Mouse (Mus musculus) hindbrain, embryonic 15.5 days (tissue): ENCODE results near the gene Iqck. TPM values are rescaled to one million over a fixed set of nuclear protein-coding genes. Genes with fewer than 3 reads are reported as not detected.

Source experiments
- ATAC-seq: fragments of 200-750 bp; cut with Nextera tagmentation; 2 replicates; pipeline ENCODE4 v1.8.0; 2017; ENCODE audit warnings: low read depth, moderate number of reproducible peaks, moderate TSS enrichment; ENCODE audit not compliant: low FRiP score
- H3K27ac ChIP-seq: fragments of 300-500 bp; sonication (generic); replicated peaks from 2 replicates; pipeline ENCODE4 v1.5.1; 2015; ENCODE audit warnings: mild to moderate bottlenecking, inconsistent platforms
- H3K27me3 ChIP-seq: fragments of 300-500 bp; sonication (generic); 2 replicates; pipeline ENCODE4 v1.6.1; 2015; ENCODE audit warnings: control low read depth, inconsistent platforms
- H3K36me3 ChIP-seq: fragments of 300-500 bp; sonication (generic); 2 replicates; pipeline ENCODE4 v1.6.1; 2015; ENCODE audit warnings: control low read depth, inconsistent platforms
- H3K4me1 ChIP-seq: fragments of 300-500 bp; sonication (generic); replicated peaks from 2 replicates; pipeline ENCODE4 v1.6.1; 2015; ENCODE audit warnings: control low read depth, inconsistent platforms
- H3K4me2 ChIP-seq: fragments of 300-500 bp; sonication (generic); 2 replicates; pipeline ENCODE4 v1.6.1; 2015; ENCODE audit warnings: moderate library complexity, mild to moderate bottlenecking, inconsistent platforms
- H3K4me3 ChIP-seq: fragments of 300-500 bp; sonication (generic); 2 replicates; pipeline ENCODE4 v1.5.1; 2015; ENCODE audit warnings: mild to moderate bottlenecking, inconsistent platforms
- H3K9ac ChIP-seq: fragments of 300-500 bp; sonication (generic); 2 replicates; pipeline ENCODE4 v1.6.1; 2015; ENCODE audit warnings: inconsistent platforms
- H3K9me3 ChIP-seq: fragments of 300-500 bp; sonication (generic); 2 replicates; pipeline ENCODE4 v1.6.1; 2016; ENCODE audit warnings: control low read depth, inconsistent platforms
- WGBS: fragments of 180-500 bp; shearing (Covaris S2); methylation state at CpG from one replicate; pipeline ENCODE4 v1.1.7; 2015; 5-methylcytosine and 5-hydroxymethylcytosine counted together
- polyA plus RNA-seq: library from polyadenylated mRNA; unstranded; fragments of >200 nt; fragmentation: Nextera tagmentation; extraction: Ambion mirVana; gene quantifications from 2 replicates; pipeline ENCODE4 v1.2.1, GENCODE M21; 2015

The Iqck gene
- polyA plus RNA-seq, 1 experiment from 2014 or later = 3.7 TPM

DNA sequence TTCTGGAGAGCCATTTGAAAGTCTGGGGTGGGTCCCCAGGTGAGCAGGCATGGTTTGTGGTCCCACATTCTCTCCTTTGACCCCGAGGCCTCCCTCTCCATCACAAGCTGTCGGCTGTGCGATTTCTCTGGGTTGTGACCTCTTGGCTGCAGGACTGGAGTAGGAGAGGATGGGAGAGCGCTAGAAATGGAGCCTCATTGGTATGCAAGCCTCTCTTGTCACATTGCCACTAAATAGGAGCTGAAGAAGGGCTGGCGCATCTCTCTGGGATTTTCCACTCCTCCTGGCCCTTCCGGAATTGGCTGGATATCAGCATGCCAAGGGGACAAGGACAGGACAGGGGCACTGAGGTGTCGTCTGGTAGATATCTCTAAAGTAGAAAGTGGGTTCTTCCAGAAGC lies 109.6 kb downstream of the Iqck start:
- H3K9ac ChIP-seq = no peak overlapping the region
- 31% methylated on average over 7 of the region's 7 CpGs for WGBS
- no peaks in the 10 kb centered on the region for H3K9me3 ChIP-seq
- peak; percentile 38; the same call in 1 of the 2 replicates for ATAC-seq
- H3K27ac ChIP-seq = no peak overlapping the region
- H3K4me1 ChIP-seq = peaks cover 5% of the 10 kb centered on the region
- no peak overlapping the region for H3K4me2 ChIP-seq
- no peaks in the 10 kb centered on the region for H3K36me3 ChIP-seq
- no peak overlapping the region for H3K4me3 ChIP-seq
- H3K27me3 ChIP-seq = no peaks in the 10 kb centered on the region

DNA sequence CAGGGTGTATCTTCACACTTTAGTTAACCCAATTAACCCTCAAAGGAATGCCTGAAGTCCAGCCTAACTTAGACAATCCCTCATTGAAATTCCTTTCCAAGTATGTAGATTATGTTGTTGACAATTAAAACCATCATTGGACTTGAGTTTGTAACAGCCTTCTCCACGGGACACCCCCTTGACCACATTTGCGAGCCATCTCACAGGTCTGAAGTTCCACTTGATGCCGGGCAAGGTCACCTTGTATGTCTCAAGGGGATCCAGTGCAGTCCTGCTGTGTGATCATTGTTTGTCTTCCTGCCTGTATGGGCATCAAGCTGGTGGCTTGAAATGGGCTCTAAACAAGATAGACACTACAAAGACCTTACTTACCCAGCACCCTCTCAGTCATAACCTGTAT lies 113.3 kb downstream of the Iqck start:
- Histone ChIP-seq H3K36me3 (no peaks in the 10 kb centered on the region), H3K4me3 (no peak overlapping the region), H3K4me1 (peaks cover 25% of the 10 kb centered on the region), H3K27me3 (no peaks in the 10 kb centered on the region), H3K9me3 (no peaks in the 10 kb centered on the region), H3K9ac (no peak overlapping the region), H3K27ac (no peak overlapping the region), H3K4me2 (no peak overlapping the region)
- whole genome bisulfite sequencing = 85% methylated on average over 3 of the region's 3 CpGs
- no peak for ATAC-seq

DNA sequence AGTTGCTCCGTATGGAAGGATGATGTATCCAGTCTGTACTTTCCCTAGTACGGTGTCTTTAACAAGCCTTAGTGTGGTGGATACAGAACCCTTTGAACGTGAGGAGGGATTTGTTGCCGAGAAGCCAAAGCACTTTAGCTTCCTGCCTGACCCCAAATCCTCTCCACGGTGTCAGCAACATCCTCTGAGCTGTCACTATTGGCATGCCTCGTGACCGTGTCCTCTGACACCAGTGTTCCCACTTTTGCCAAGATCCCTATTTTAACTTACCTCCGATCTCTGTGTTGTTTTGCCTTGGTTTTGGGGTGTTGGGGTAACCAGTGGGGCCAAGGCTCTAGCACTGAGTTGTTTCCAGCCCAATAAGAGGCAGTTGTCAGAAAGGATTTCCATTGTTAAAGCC lies 115.9 kb downstream of the Iqck start:
- no peaks in the 10 kb centered on the region for H3K27me3 ChIP-seq
- no peak overlapping the region for H3K9ac ChIP-seq
- WGBS = 78% methylated on average over 8 of the region's 8 CpGs
- H3K9me3 ChIP-seq = no peaks in the 10 kb centered on the region
- no peak for ATAC-seq
- H3K4me1 ChIP-seq = peaks cover 36% of the 10 kb centered on the region
- H3K4me2 ChIP-seq = no peak overlapping the region
- H3K4me3 ChIP-seq = no peak overlapping the region
- H3K27ac ChIP-seq = no peak overlapping the region
- H3K36me3 ChIP-seq = no peaks in the 10 kb centered on the region

DNA sequence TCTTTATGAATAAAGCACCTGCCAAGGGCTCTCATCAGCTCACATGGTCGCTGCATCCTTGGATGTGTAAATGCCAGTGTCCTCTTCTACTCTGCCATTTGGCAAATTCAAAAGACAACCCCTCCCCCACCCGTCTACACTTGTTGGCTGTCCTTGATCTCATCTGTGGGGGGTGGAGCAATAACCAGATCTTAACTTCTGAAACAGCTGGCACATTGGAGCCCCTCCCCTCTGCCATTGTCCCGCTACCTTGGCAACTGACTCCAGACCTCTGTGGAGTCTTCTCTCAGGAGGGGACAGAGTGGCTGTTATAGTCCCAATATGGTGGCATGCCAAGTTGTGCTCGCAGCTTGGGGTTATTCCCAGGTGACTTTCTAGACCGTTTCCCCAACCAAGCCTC lies 116.8 kb downstream of the Iqck start:
- WGBS = 22% methylated on average over 5 of the region's 5 CpGs
- Histone ChIP-seq H3K27me3 (no peaks in the 10 kb centered on the region), H3K4me3 (no peak overlapping the region), H3K9me3 (no peaks in the 10 kb centered on the region), H3K9ac (no peak overlapping the region), H3K4me2 (no peak overlapping the region), H3K27ac (no peak overlapping the region), H3K4me1 (peaks cover 44% of the 10 kb centered on the region), H3K36me3 (no peaks in the 10 kb centered on the region)
- peak; percentile 27; the same call in 1 of the 2 replicates for ATAC-seq

DNA sequence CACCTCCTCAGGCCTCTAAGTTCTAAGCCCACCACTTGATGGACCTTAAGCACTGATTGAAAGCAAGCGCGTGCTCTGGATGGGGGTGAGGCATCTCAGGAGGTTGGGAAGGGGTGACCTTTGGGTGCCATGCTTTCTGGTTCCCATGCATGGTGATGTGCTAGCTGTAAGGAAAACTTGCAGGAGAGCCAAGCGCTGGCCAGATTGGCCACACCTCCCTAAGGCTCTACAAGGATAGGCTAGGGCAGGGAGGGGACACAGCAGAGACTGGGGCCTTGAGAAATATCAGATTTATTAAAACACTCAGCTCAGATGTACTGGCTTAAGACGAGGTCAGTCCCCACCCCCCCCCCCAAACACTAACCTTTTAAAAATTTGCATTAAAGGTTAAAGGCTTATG lies 117.8 kb downstream of the Iqck start:
- Histone ChIP-seq H3K36me3 (no peaks in the 10 kb centered on the region), H3K9me3 (no peaks in the 10 kb centered on the region), H3K4me3 (no peak overlapping the region), H3K27me3 (no peaks in the 10 kb centered on the region), H3K4me1 (peaks cover 53% of the 10 kb centered on the region), H3K27ac (no peak overlapping the region; the same call in 1 of the 2 replicates), H3K4me2 (no peak overlapping the region), H3K9ac (no peak overlapping the region)
- 89% methylated on average over 4 of the region's 4 CpGs for WGBS
- no peak for ATAC-seq

DNA sequence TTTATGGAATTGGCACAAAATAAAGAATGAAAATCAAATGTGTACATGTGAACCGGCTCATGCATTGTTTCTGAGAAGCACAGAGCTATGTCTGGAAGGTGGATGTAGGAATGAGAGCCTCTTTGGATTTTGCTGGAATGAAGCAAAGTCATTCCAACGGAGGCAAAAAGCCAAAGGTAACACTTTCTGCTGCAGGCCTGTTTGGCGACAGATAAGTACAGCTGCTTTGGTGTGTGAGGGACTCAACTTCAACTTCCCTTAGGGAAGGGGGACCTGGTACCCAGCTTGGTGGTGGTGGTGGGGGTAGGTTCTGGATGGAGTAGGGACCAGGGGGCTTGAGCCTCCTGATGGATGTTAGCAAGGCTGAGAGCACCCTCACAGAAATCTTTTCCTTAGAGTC lies 120.3 kb downstream of the Iqck start:
- Histone ChIP-seq H3K4me1 (peaks cover 61% of the 10 kb centered on the region), H3K4me2 (peak overlapping the region; percentile 38), H3K36me3 (no peaks in the 10 kb centered on the region), H3K27me3 (no peaks in the 10 kb centered on the region), H3K9me3 (no peaks in the 10 kb centered on the region), H3K9ac (no peak overlapping the region), H3K27ac (peak overlapping the region; percentile 71), H3K4me3 (peak overlapping the region; percentile 9; the same call in 1 of the 2 replicates)
- WGBS = 73% methylated on average over 3 of the region's 3 CpGs
- ATAC-seq = no peak

DNA sequence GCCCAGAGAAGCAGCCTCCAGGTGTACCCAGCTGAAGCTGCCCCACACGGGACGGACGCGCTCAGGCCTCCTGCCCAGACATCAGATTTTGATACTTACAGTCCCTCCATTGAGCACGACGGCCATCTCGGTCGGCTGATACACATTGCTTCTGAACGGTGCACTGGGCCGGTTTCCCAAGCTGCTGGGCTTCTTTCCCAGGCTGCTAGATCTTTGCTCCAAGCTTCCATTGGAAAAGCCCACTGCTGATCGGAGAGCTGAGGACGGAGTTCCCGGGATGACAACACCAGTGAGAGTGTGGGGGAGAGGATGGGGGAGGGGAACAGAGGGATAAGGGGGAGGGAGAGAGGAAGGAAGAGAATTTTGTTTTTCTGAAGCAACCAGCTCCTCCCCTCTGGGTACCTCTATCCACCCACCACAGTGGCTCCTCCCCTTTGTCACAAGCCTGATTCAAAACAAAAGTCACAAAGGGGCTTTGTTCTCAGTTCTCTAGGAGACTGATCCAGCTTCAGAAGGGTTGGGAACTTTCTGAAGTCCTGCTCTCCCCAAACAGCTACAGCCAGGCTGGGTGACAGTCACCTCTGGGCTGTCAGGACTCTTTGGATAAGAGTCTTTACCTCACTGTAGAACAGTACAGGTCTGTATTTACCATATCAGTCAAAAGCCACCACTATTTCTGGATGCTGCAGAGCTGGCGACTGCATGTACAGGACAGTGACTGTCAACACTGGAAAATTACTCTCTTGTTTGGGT lies 121.0 kb downstream of the Iqck start:
- Histone ChIP-seq H3K36me3 (no peaks in the 10 kb centered on the region), H3K4me1 (peaks cover 66% of the 10 kb centered on the region), H3K27ac (peak overlapping the region; percentile 71), H3K4me2 (peak overlapping the region; percentile 38), H3K4me3 (peak overlapping the region; percentile 9), H3K9ac (no peak overlapping the region), H3K27me3 (no peaks in the 10 kb centered on the region), H3K9me3 (no peaks in the 10 kb centered on the region)
- WGBS = 25% methylated on average over 14 of the region's 14 CpGs
- peak; percentile 65 for ATAC-seq

DNA sequence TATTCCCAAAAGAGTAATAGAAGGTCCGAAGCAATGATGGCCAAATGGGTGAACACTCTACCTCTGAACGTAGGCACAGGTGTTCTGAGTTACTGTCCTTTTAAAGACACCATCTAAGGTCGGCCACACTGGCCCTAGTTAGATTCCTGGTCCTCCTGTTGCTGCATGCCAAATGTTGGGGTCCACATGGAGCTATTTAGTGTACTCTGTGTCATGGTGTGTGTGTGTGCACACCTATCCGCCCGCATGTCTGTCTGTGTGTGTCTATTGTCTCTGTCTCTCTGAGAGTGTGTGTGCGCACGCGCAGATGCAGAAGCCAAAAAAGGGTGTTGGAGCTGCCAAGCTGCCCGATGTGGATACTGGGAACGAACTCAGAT lies 121.6 kb downstream of the Iqck start:
- H3K36me3 ChIP-seq = no peaks in the 10 kb centered on the region

DNA sequence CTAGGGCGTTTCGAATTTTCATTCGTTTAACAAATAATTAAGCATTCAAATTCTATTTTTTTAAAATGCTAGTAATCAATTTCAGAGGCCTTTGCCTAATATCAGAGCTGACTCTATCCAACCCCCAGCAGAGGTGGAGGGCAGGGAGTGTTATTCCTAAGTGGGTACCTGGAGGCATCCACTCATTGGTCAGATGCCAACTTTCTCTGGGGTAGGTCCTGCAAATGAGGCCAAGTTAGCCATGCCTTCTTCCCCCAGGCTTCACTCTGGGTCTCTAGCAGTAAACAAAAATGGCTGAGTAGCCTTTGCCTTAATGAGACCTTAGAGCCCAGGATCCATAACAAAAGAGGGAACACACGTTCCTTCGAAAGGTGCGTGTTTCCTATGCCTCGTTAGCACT lies 123.6 kb downstream of the Iqck start:
- H3K9ac ChIP-seq = no peak overlapping the region
- H3K4me1 ChIP-seq = peaks cover 52% of the 10 kb centered on the region
- 90% methylated on average over 7 of the region's 7 CpGs for WGBS
- H3K27ac ChIP-seq = no peak overlapping the region
- no peaks in the 10 kb centered on the region for H3K9me3 ChIP-seq
- no peak overlapping the region for H3K4me3 ChIP-seq
- H3K27me3 ChIP-seq = no peaks in the 10 kb centered on the region
- H3K4me2 ChIP-seq = no peak overlapping the region
- H3K36me3 ChIP-seq = no peaks in the 10 kb centered on the region
- no peak for ATAC-seq

More for the DNA sequence above, 121.6 kb downstream of the Iqck start:
- WGBS = 65% methylated on average over 10 of the region's 10 CpGs
- Histone ChIP-seq H3K4me2 (peak overlapping the region; percentile 38; the same call in 1 of the 2 replicates), H3K4me3 (no peak overlapping the region), H3K9ac (no peak overlapping the region), H3K4me1 (peaks cover 65% of the 10 kb centered on the region), H3K27ac (peak overlapping the region; percentile 71), H3K9me3 (no peaks in the 10 kb centered on the region), H3K27me3 (no peaks in the 10 kb centered on the region)
- ATAC-seq = no peak

DNA sequence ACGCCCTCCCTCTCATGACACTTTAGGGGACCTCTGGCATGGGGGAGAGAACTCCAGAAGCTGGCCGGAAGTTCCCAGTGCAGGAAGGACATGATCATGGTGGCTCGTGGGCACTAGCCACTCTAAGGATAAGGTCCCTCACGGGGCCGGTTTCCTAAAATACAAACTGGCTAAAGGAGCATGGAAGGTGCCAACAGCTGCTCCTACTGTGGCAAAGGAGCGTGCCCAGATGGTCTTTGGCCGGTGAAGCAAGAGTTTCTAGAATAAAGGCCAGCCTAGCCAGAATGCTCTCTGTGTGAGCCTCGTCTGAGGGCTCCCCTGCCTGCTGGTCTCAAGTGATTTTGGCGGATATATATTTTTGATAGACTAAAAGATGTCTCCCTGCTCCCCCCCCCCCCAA lies 124.2 kb downstream of the Iqck start:
- no peaks in the 10 kb centered on the region for H3K36me3 ChIP-seq
- H3K4me1 ChIP-seq = peaks cover 50% of the 10 kb centered on the region
- no peak overlapping the region for H3K4me3 ChIP-seq
- H3K9ac ChIP-seq = no peak overlapping the region
- H3K27me3 ChIP-seq = no peaks in the 10 kb centered on the region
- ATAC-seq = no peak
- 77% methylated on average over 9 of the region's 9 CpGs for WGBS
- no peak overlapping the region for H3K4me2 ChIP-seq
- no peak overlapping the region for H3K27ac ChIP-seq
- H3K9me3 ChIP-seq = no peaks in the 10 kb centered on the region

DNA sequence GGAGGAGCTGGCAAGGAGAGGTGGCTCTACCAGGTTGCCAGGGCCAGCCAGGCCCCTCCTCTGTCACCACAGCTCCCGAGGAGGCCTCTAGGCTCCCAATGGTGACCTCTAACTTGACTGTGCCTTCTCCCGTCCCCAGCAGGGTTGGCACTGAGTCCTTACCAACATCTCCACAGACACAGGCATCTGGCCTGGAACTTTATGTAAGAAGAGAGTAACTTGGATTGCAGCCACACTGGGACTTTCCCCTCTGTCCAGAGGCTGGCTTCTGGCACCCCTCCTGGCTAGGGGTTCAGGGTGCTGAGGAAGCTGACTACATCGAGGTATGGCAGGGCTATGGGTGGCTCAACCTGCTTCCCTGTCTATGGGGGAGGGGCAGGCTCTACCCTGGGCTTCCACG lies 125.8 kb downstream of the Iqck start:
- Histone ChIP-seq H3K27ac (no peak overlapping the region), H3K9me3 (no peaks in the 10 kb centered on the region), H3K36me3 (no peaks in the 10 kb centered on the region), H3K4me3 (no peak overlapping the region), H3K4me2 (no peak overlapping the region), H3K4me1 (peaks cover 50% of the 10 kb centered on the region), H3K9ac (no peak overlapping the region), H3K27me3 (no peaks in the 10 kb centered on the region)
- WGBS = 65% methylated on average over 4 of the region's 4 CpGs
- peak; percentile 23; the same call in 1 of the 2 replicates for ATAC-seq

DNA sequence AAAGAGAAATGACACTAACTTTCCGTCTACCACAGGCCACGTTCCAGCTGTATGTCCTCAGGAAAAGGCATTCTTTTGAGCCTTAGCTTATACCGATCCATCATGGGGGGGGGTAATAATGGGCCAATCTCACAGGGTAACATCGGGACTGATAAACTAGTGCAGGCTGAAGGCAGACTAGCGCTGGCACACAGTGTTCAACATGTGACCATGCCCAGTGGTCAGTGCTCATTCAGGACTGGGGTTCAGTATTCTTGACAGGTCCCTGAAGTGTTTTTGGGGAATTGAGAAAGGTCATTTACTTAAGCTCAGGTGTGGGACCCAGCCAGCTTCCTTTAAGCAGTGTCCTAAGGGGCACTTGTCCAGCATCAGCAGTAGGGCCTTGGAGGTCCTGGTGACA lies 126.3 kb downstream of the Iqck start:
- ATAC-seq = no peak
- Histone ChIP-seq H3K27ac (no peak overlapping the region), H3K36me3 (no peaks in the 10 kb centered on the region), H3K27me3 (no peaks in the 10 kb centered on the region), H3K4me3 (no peak overlapping the region), H3K9ac (no peak overlapping the region), H3K4me2 (no peak overlapping the region), H3K4me1 (peaks cover 47% of the 10 kb centered on the region), H3K9me3 (no peaks in the 10 kb centered on the region)
- 87% methylated on average over 5 of the region's 5 CpGs for WGBS

DNA sequence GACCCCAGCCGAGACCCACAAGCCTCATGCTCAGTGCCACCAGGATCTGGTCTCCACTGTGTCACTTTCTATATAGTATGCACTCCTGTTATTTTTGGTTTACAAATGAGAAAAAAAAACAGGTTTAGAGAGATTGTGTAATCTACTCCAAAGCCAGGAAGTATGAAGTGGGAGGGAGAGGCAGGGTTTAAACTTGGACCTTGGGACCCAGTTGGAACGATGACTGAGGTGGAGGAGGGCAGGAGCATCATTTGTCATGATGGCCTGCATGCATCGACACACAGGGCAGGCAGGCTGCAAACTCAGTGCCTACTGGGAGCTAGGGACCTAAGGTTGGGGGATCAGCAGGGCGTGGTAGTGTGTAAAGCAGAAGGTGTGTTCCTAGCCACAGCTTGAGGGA lies 127.0 kb downstream of the Iqck start:
- ATAC-seq = no peak
- H3K36me3 ChIP-seq = no peaks in the 10 kb centered on the region
- peaks cover 40% of the 10 kb centered on the region for H3K4me1 ChIP-seq
- H3K4me3 ChIP-seq = no peak overlapping the region
- H3K9ac ChIP-seq = no peak overlapping the region
- H3K9me3 ChIP-seq = no peaks in the 10 kb centered on the region
- H3K27ac ChIP-seq = no peak overlapping the region
- no peak overlapping the region for H3K4me2 ChIP-seq
- no peaks in the 10 kb centered on the region for H3K27me3 ChIP-seq
- 83% methylated on average over 4 of the region's 4 CpGs for WGBS
